Mouse (Mus musculus) frontal cortex, postnatal 14 days (tissue): ENCODE measurements at regions not wholly inside any gene's neighbourhood (a gene's known extent, or its start where the extent isn't known, plus 50 kb on each side); places are given as distances from the start of the nearest gene placed in this dataset.

Experiments used
- DNase-seq, 2 experiments: peaks; one replicate each; pipeline ENCODE4 v3.0.0; 2022; ENCODE audit warnings: low spot score in 2 of 2

GRCm38 (mm10) chr6:143482868-143483267 is 315.8 kb downstream of the Etnk1 start:
- DNase-seq = no peak

GRCm38 (mm10) chr6:143484941-143485340 is 317.9 kb downstream of the Etnk1 start:
- no peak for DNase-seq

DNA sequence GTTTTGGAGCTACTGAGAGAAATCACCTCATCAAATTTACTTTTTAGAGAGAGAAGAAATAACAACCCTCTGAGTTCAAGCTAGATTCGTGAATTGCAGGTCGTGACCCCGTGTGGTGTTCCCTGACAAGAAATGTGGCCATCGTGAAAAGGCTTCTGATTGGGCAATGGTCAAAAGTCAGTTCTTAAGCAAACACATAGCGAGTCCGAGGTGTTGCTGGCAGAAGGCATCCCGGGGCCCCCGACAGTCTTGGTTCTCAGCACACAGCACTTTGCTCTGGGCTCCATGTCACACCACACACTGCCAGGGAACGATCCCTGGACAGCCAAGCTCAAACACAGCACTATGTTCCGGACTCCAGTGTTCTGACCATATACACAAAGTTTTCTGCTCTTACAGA is 320.0 kb downstream of the Etnk1 start:
- DNase-seq = no peak

- no peak for DNase-seq
Observed at GRCm38 (mm10) chr6:143490019-143490418, 323.0 kb downstream of the Etnk1 start.

- DNase-seq = no peak
Observed at GRCm38 (mm10) chr6:143491380-143491779, 324.4 kb downstream of the Etnk1 start.

DNA sequence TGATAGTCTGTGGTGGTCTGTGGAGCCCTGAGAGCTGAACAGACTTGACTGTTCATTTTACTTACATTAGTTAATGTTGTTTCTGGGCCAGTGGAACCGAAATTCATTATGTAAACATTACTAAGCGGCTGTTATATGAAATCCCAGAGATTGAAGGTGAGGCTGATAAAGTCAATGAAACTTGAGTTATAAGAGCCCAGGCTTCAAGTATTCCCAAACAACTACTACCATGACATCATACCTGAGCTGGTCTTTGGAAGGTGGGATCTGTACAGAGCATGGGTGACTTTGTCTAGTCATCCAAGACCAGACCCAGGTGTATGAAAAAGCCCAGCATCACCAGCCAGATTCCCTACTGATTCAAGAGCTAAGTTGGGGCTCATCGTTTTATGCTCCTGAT is 326.5 kb downstream of the Etnk1 start:
- DNase-seq = no peak

DNA sequence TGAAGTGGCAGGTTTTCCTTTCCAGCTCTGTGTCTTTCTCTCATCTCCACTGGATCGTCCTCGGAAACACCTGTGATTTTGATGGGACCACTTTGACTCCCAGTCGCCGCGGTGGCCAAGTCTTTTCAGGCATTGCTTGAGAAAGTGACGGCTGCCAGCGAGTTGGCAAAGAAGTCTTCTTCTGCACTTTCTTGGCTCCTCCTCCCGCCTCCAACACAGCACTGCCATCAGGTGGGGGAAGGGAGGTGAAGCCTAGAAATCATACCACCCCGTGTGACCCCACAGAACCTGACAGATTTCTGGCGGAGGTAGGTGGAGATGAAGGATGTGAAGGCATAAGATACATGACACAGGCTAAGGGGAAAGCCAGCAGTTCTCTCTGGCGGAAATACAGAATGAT is 327.3 kb downstream of the Etnk1 start:
- DNase-seq = no peak

- DNase-seq = no peak
Observed at GRCm38 (mm10) chr6:143494886-143495285, 327.9 kb downstream of the Etnk1 start.

DNA sequence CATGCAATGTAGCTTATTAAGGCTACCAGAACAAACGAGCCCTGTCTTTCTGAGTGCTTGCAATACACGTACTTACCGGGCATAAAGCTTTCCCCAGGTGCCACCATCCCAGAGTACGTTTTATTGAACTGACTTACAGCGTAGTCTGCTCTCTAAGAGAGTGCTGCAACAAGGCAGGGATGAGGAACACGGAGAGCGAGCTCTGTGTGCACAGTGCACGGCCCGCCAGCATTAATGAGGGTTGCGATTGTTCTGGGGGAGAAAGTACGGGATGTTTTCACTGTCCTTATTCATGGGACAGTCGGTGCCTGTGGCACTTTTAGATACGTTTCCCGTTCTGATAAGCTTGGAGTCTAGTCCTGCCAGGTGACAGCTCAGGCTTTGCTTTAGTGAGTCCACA is 331.7 kb downstream of the Etnk1 start:
- DNase-seq = no peak

- no peak for DNase-seq
Observed at GRCm38 (mm10) chr6:143499259-143500043, 332.4 kb downstream of the Etnk1 start.

DNA sequence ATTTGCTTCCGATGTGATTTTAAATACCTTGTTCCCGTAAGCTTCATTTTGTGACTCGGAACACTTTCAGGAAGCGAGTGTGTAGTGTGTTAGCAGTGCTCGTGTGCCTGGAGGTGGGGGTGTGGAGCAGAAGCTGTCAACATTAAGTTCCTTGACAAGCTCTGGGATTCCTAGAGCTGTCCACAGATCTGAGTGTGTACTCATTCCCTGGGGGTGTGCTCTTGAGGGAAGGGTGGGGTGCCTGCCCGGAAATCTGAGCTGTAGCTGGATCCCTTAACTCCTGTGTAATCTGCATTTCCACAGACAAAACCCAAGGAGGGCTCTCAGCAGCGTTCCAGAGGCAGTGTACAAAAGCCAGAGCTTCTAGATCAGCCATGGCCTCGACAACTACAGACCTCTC is 335.8 kb downstream of the Etnk1 start:
- no peak for DNase-seq

DNA sequence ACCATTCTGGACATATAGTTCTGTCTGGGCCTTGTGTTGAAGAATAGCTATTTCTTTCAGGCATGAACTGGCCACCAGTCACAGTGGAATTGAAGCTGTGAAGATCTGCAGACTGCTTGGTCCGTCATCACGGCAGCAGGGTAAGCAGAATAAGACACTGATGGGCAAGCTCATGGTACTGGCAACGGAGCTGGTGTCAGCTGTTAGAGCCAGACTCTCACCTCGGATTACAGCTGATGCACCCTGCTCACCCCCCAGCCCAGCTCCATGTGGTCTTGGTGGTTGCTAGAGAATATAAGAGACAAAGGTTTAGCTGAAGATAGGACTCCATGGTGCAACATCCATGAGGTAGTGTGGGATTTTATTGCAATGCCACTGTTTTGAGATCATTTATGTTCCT is 336.9 kb downstream of the Etnk1 start:
- no peak for DNase-seq

DNA sequence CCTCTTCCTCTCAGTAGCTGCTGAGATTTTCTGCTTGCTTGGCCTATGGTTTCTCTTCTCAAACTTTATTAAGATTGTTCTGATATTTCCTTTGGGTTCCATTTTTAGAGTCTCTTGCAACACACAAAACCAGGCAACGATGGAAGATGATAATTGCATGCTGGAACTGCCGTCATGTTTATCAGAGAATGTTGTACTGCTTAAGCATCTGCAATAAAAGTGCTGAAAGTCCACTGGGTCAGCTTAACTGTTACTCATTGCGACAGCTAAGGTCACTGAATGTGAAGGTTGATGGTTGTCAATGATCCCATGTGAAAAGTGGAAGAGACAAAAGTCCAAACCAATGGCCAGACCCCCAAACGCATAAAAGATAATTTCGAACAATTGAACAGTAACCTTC is 346.4 kb downstream of the Etnk1 start:
- no peak for DNase-seq

DNA sequence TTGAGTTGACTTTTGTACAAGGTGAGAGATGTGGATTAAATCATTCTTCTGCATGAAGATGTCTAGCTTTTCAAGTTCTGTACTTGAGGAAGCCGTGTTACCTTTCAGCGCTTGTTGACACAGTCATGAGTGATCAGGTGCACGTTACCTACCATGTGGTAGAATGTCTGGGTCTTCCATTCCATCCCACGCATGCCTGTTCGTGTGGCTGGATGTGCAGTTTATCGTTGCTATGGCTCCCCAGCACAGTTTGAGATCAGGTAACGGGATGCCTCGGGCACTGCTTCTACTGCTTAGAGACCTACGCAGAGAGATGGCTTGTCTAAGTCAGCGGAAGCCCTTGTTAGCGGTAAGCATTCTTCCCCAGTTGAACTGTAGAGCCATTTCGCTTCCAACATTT is 348.1 kb downstream of the Etnk1 start:
- no peak for DNase-seq

DNA sequence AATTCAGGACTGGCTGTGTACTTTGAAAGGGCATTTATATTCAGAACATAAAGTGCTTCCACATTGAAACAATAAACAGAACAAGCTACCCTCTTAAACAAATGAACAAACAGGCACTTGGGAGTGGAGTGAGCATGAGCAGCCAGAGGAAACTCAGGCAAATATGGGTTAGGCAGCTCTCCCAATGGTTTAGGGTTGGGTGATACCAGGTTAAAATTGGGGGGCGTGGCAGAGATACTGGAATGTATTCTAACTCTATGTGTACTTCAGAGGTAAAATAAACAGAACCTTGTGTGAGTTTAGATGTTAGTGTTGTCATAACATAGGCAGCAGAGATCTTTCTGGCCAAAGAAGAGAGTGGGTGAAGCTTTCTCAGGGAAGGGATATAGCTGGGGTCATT is 349.7 kb downstream of the Etnk1 start:
- DNase-seq = no peak

GRCm38 (mm10) chr6:143518476-143518875 is 351.5 kb downstream of the Etnk1 start:
- no peak for DNase-seq

GRCm38 (mm10) chr6:143519668-143520067 is 352.6 kb downstream of the Etnk1 start:
- DNase-seq = no peak

DNA sequence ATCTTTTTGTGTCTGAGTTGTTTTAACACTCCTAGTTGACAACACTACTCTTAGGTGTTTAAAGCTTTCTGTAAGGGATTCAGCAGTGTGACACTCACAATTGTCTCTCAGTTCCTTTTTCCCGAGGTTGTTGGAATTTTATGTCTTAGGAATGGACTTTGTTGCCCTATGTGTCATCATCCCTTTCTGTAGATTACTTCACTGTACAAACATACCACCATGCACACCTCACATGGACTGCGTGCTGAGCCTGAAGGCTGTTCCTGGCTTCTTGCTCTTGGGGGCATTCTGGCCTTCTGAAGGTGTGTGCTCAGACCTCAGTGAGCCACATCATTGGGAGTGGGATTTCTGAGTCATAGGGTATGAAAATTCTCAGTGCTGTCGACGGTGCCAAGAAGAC is 358.1 kb downstream of the Etnk1 start:
- DNase-seq = no peak

- no peak for DNase-seq
Observed at GRCm38 (mm10) chr6:143528898-143529297, 361.9 kb downstream of the Etnk1 start.

DNA sequence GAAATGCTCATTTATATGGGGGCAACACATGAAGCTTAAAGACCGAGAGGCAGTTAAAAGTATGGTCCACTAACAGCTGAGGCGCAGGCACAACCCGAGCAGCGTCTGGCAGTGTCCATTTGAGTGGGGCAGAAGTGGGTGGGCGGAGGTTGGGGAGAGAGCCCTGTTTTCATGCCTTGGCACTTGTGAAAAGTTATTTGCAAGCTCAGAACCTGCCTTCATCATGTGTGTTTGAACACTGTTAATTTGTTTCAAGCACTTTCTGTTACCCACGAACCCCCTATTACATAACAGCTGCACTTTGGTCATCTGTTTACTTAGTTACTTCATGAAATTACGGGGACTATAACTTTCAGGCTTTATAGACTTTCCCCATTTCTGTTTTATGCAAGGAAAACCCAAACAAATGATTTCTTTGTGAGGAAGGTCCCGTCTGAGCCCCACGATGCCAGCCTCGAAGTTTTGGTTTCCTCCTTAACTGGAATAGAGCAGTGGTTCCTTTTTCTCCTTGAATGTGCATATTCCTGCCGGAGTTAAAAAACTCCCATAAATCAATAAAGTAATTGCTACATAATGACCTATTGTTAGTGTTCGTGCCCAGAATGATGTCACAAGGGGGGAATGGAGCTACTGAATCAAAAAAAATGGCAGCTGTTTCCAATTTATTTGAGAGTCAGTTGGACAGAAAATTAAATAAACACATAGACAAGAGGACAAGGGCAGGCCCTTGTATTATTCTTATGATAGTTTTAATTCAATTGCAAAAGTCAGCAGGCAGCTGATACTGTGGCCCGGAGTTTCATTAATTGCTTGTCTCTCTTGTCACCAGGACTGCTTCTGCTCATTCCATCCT is 363.6 kb downstream of the Etnk1 start:
- no peak for DNase-seq

DNA sequence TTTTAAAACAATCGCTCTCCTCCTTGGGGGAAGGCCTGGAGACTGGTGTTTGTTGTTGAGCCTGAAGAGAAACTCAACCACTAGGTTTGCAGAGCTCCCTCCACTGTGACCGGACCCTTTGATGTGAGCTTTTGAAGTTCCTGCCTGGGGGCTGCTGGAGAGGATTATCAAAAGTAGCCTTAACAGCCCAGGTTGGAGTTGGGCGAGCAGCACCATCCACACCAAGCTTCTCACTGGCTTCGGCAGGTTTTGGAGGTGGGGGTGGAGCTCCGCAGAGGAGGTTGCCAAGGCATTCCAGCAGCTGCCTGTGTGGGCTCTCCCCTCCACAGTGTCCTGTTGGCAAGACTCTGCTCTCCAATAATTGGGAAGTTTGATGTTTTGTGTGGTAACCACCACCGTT is 364.5 kb downstream of the Etnk1 start:
- DNase-seq = no peak

GRCm38 (mm10) chr6:143532380-143532779 is 365.4 kb downstream of the Etnk1 start:
- no peak for DNase-seq

DNA sequence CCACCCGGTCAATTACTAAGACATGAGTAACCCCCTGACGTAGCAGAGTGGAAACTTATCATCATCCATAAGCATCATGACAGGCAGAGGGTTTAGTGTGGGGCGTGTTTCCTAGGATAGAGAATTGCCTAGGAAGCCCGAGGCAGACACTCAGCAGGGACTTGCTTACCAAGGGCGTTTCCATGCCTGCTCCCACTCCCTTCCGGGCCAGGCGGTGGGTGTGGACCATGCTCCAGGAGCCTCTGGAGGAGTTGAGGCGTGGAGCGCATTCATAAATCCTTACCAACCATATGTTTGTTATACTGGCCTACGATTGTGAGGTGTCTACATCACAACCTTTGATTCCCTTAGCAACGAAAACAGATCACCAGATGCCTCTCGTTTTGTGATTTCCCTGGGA is 368.2 kb downstream of the Etnk1 start:
- DNase-seq = no peak
